In genomic region chr19:38396633-38396970, GRCm38 (mm10) we compare ENCODE assay signal across 8 mouse cellular contexts. TPM values are rescaled to one million over a fixed set of nuclear protein-coding genes. Genes with fewer than 3 reads are reported as not detected.
DNase-seq lines count a peak whose midpoint lies in the region; ATAC-seq and TF ChIP-seq lines count a peak whose summit lies in the region.

No protein-coding gene starts in this region.

- WGBS in spleen, adult 2 months = 59% methylated on average over 8 of the region's 8 CpGs
- 30% methylated on average over 8 of the region's 8 CpGs for WGBS in limb, embryonic 13.5 days
- 36% methylated on average over 8 of the region's 8 CpGs for WGBS in stomach, postnatal 0 days

- no peak for ATAC-seq in limb, embryonic 13.5 days (ENCODE audit: low FRiP score, low read depth)
- no peak for ATAC-seq in stomach, postnatal 0 days (ENCODE audit: low FRiP score, low TSS enrichment)
- no peak for ATAC-seq in frontal cortex, adult (ENCODE audit: low TSS enrichment)

- DNase-seq in cerebellum, adult 8-10 months = peak; percentile 17
- DNase-seq in cerebellum, postnatal 10 days = no peak
- DNase-seq in spleen, adult 2 months (ENCODE audit: low read depth in 1 of 2, low spot score in 2 of 2) = no peak
- DNase-seq in spleen, postnatal 14 days (ENCODE audit: low spot score in 2 of 2) = no peak
- no peak for DNase-seq in stomach, postnatal 0 days (ENCODE audit: low spot score)
- DNase-seq in frontal cortex, postnatal 10 days (ENCODE audit: low spot score in 2 of 2) = no peak

- peaks cover 2% of the 10 kb centered on the region; the same call in 1 of the 2 replicates for H3K4me1 ChIP-seq in spleen, adult 2 months (ENCODE audit: control insufficient read depth, insufficient read depth, insufficient read length)
- 0 out of 2 replicates have a peak, but pooled peaks cover 5% of the 10 kb centered on the region for H3K4me1 ChIP-seq in limb, embryonic 13.5 days
- H3K4me1 ChIP-seq in stomach, postnatal 0 days (replicated peaks; ENCODE audit: control insufficient read depth, insufficient read depth) = no peaks in the 10 kb centered on the region

- H3K27me3 ChIP-seq in spleen, adult 2 months (ENCODE audit: control insufficient read depth, insufficient read depth, low read length) = no peaks in the 10 kb centered on the region
- no peaks in the 10 kb centered on the region for H3K27me3 ChIP-seq in limb, embryonic 13.5 days
- no peaks in the 10 kb centered on the region for H3K27me3 ChIP-seq in stomach, postnatal 0 days (ENCODE audit: control insufficient read depth, insufficient read depth, low read length)

- TF ChIP-seq EP300 in stomach, postnatal 0 days (optimal IDR thresholded peaks at IDR 0.05) = no peak

- peak overlapping the region; percentile 70; the same call in 1 of the 2 replicates for H3K9ac ChIP-seq in limb, embryonic 13.5 days
- H3K9ac ChIP-seq in stomach, postnatal 0 days (ENCODE audit: low read length) = peak overlapping the region; percentile 69; the same call in 1 of the 2 replicates

- TF ChIP-seq CTCF in spleen, adult 2 months (IDR thresholded peaks at IDR 0.05; ENCODE audit: extremely low read depth, insufficient read depth, insufficient read length, insufficient replicate concordance) = no peak
- TF ChIP-seq CTCF in stomach, postnatal 0 days (IDR thresholded peaks at IDR 0.05; ENCODE audit: low read depth) = no peak

- H3K9me3 ChIP-seq in limb, embryonic 13.5 days = no peaks in the 10 kb centered on the region
- H3K9me3 ChIP-seq in stomach, postnatal 0 days (ENCODE audit: control insufficient read depth, low read length) = no peaks in the 10 kb centered on the region

- H3K4me3 ChIP-seq in spleen, adult 2 months (ENCODE audit: extremely low read depth, insufficient read depth, insufficient read length) = peak overlapping the region; percentile 79; the same call in 1 of the 2 replicates
- peak overlapping the region; percentile 68 for H3K4me3 ChIP-seq in limb, embryonic 13.5 days
- H3K4me3 ChIP-seq in stomach, postnatal 0 days (ENCODE audit: low read depth, low read length) = peak overlapping the region; percentile 62

- no peak for TF ChIP-seq POLR2A in spleen, adult 2 months (IDR thresholded peaks at IDR 0.05; ENCODE audit: low read depth, low read length)

- no peaks in the 10 kb centered on the region for H3K36me3 ChIP-seq in spleen, adult 2 months (ENCODE audit: control insufficient read depth, insufficient read depth, low read length)
- no peaks in the 10 kb centered on the region for H3K36me3 ChIP-seq in limb, embryonic 13.5 days
- no peaks in the 10 kb centered on the region for H3K36me3 ChIP-seq in stomach, postnatal 0 days (ENCODE audit: control insufficient read depth, insufficient read depth, low read length)

- H3K27ac ChIP-seq in spleen, adult 2 months (ENCODE audit: insufficient read depth, low read length) = no peak overlapping the region
- H3K27ac ChIP-seq in limb, embryonic 13.5 days = 0 out of 2 replicates have a peak overlapping the region, but pooled peaks have one; percentile 6
- peak overlapping the region; percentile 76 for H3K27ac ChIP-seq in stomach, postnatal 0 days (replicated peaks)

- peak overlapping the region; percentile 89 for H3K4me2 ChIP-seq in limb, embryonic 13.5 days (replicated peaks)
- peak overlapping the region; percentile 90 for H3K4me2 ChIP-seq in stomach, postnatal 0 days (replicated peaks; ENCODE audit: low read depth)

RNA-seq across cellular contexts. Expression of gene Slc35g1, which starts 0.8 kb away (rescaled TPM):
- 2.0 and 2.2 TPM in 2 replicates for polyA plus RNA-seq in spleen, adult 2 months (2012; rRNA removed)
- polyA plus RNA-seq in limb, embryonic 13.5 days (2015; fragmentation: Nextera tagmentation; extraction: Ambion mirVana) = 2.7 and 3.7 TPM in 2 replicates
- 20.9 and 27.3 TPM in 2 replicates for polyA plus RNA-seq in stomach, postnatal 0 days (2015; fragmentation: Nextera tagmentation; extraction: Ambion mirVana)
